Mouse (Mus musculus) spleen, adult 12 weeks (tissue): ENCODE measurements around the gene Gm10644.

Experiments used
- DNase-seq: peaks from one replicate; pipeline ENCODE4 v3.0.0; 2022; ENCODE audit warnings: low spot score

Gm10644 gene

GRCm38 (mm10) chr8:83898456-83898855, 56.5 kb downstream of the Gm10644 start:
- DNase-seq: no peak

- DNase-seq: no peak
Observed at GRCm38 (mm10) chr8:83897211-83897610, 57.8 kb downstream of the Gm10644 start.

DNA sequence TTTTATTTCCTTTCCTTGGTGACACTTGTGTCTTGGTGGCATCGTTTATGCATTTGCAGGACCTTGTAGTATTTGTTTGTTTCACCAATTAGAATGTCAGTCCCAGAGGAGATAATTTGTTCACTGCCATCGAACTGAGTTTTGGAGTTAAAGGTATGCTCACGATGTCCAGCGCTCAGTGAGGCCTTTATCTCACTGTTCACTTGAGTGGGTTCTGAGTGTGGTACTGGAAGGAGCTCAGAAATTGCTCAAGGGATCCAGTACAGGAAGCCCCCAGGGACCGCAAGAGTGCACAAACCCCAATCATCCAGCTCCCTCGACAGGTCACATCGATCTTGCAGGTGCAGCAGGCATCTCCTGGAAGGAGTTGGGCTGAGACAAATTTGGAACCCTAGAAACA, 58.5 kb downstream of the Gm10644 start:
- DNase-seq: no peak

DNA sequence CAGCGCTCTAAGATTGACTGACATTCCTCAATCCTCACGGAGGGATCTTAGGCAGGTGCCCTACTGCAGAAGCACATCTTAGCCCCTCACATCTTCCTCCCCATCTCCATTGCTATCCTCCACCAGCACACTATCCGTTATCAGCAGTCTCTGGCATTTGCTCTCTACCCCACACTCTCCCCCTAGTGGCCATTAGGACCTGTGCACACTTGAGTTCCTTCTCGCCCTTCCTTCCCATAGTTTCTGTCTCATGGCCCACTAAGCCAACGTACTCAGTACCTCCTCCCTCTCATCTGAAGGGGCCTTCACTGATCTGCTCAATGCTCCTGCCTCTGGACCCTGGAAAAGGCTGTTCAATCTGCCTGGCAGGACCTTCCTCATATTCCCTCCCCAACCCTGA, 59.1 kb downstream of the Gm10644 start:
- DNase-seq: no peak

DNA sequence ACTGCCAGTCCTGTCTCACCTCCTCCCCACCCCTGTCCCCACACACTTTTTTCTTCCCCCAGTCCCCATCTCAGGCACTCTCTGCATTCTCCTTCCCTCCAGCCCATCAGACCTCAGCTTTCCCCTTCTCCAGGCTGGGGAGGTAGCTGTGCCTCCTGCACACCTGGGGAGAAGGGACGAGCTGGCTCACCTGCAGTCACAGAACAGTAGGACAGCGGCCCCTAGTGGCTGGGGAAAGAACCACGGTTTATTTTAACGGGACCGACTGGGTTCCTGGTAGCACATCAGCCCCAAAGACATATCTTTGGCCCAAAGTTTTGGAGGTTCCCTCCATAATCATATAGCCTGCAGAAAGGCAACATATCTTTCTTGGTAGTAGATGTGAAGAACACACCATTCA, 61.1 kb downstream of the Gm10644 start:
- peak; percentile 68 for DNase-seq

GRCm38 (mm10) chr8:83892061-83892460, 62.9 kb downstream of the Gm10644 start:
- DNase-seq: no peak

- DNase-seq: no peak
Observed at GRCm38 (mm10) chr8:83888409-83888808, 66.6 kb downstream of the Gm10644 start.
